Mouse (Mus musculus) heart, postnatal 10 days (tissue): ENCODE results near the gene Gli3. TPM values are rescaled to one million over a fixed set of nuclear protein-coding genes. Genes with fewer than 3 reads are reported as not detected.
A peak's percentile ranks its signal among the peaks of the same experiment; 100 is the strongest.

Source experiments
- DNase-seq, 2 experiments: peaks; one replicate each; pipeline ENCODE4 v3.0.0; 2021
- intact Hi-C: fragments of 180-260 bp; cut with DNase I; formaldehyde crosslinking; loops from one replicate; pipeline ENCODE4 v1.15.1; 2025
- total RNA-seq, 2 experiments: library from RNA; stranded (reverse); gene quantifications; 2 replicates each; pipeline ENCODE4 v1.2.3; 2021

Gene Gli3
- total RNA-seq, 2 experiments from 2014 or later: 8.6 to 9.8 TPM

DNA sequence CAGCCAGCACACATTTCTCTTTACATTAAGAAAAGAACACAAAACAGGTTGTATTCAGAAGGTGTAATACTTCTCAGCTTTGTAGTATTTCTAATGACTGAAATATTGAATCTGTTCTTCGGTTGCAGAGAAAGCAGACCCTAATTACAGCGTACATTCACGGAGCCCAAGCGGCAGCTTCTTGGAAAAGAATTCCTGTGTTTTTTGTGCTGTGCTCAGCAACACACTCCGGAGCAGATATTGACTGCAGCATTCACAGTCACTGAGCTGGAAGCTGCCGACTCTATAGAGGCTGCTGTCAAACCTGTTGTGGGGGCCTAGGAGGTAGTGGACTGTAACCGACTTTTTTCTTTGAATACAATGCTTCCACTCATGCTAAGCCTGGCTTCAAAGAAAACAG lies 158.0 kb downstream of the Gli3 start:
- no peak for DNase-seq
- intact Hi-C loops: no loop called here

- intact Hi-C loops: loop anchor here (1.0 kb wide), 1 partner anchor 29 kb away; no protein-coding TSS in a partner anchor
- DNase-seq: no peak
Measured at GRCm38 (mm10) chr13:15624490-15625353, 161.7 kb downstream of the Gli3 start.

DNA sequence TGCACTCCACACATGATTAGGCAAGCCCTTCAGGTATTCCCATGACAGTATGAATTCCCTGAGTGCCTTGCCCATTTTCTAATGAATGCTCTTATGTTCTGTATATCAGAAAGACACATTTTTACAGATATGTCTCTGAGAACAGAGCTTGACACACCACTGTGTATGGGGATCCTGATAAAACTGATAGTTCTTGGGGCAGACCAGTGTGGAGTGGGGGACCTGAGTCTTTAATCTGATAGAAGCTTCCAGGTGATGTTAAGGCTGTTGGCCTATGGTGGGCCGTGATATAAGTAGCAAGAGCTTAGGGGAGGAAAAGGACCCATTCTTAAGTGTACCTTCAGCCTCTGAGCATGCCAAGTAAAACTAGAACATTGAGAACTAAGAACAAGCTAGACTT lies 178.5 kb downstream of the Gli3 start:
- intact Hi-C loops: no loop called here
- DNase-seq: no peak

DNA sequence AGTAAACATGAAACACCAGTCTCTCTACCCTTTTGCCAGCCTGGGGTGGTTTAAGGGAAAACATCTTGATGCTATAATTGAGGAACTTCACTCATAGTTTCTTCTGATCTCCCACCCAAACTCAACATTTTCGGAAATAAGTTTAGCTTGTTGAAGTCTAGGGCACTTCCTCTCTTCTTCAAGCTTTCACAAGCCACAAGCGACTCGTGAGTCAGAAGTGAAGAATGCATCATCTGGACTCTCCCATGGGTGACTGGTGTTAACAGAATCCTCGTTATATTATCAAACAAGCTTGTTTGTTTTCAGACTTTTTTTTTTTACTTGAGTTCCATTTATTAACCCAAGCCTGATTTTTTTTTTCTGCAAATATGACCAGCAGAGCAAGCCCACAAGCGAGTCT lies 197.5 kb downstream of the Gli3 start:
- intact Hi-C loops: no loop called here
- peak; percentile 10 to 29 for DNase-seq

DNA sequence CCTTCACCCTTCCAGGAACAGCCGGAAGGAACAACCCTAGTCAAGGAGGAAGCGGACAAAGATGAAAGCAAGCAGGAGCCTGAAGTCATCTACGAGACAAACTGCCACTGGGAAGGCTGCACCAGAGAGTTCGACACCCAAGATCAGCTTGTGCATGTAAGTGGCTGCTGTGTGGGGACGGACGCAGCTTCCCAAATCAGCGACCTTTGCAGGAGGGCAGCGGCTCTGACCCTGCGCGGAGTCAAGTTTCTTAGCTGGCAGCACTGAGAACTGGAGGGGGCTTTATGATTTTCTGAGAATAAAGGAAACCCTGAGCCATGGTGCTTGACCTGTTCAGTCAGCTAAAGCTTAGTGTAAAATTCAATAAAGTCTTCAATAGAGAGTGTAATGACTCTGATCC lies 199.3 kb downstream of the Gli3 start:
- DNase-seq: no peak
- intact Hi-C loops: no loop called here

GRCm38 (mm10) chr13:15664580-15665201 lies 201.7 kb downstream of the Gli3 start:
- peak; percentile 23 to 29 for DNase-seq
- intact Hi-C loops: no loop called here

- DNase-seq: no peak
- intact Hi-C loops: no loop called here
Measured at GRCm38 (mm10) chr13:15665514-15665913, 202.5 kb downstream of the Gli3 start.

- no peak for DNase-seq
- intact Hi-C loops: no loop called here
Measured at GRCm38 (mm10) chr13:15670144-15670961, 207.3 kb downstream of the Gli3 start.

- no peak for DNase-seq
- intact Hi-C loops: no loop called here
Measured at GRCm38 (mm10) chr13:15670962-15671313, 207.9 kb downstream of the Gli3 start.

DNA sequence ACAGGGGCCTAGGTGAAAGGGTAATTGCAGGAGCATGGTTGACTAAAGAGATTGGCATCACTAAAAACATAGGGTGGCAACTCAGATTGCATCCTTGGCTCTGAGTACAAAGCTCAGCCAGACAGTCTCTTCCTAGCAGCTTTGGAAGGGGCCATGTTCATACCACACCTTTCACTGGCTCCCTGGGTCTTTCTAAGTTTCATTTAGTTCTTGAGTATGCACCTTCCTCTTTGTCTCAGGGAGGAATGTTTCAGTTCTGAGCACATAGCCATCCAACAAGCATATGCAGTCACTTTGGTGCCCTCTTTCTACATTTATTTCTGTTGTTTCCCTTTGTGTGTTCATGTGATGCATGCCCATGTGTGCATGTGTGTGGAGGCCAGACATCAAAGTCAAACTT lies 212.4 kb downstream of the Gli3 start:
- DNase-seq: no peak
- intact Hi-C loops: no loop called here

DNA sequence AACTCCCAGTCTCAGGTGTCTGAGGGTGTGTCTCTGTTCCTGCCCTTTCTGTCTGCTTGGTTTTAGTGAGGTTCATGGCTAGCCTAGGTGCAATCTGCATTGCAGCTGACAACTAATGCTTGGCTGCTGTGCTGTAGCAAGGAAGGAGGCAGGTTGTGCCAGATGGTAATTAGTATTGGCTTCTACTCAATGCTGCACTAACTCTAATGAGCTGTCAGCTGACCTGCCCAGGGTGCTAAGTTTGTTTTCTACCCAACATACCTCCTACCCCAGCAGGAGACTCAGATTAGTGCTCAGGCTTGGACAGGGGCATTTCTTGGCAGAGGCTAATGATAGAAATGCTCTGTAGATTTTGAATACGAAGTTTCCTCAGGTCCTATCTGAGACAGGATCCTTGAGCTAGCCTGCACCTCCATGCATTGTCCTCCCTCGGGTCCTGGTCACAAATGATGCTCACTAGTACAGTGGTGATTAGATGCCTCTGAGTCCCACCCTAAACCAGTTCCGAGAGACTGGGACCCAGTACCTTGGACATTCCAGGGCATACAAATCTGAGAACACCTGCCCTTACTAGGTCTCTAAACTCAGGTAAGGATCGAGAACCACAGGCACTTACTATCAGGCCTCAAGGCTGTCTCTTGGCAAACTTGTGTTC lies 214.2 kb downstream of the Gli3 start:
- intact Hi-C loops: no loop called here
- DNase-seq: no peak

DNA sequence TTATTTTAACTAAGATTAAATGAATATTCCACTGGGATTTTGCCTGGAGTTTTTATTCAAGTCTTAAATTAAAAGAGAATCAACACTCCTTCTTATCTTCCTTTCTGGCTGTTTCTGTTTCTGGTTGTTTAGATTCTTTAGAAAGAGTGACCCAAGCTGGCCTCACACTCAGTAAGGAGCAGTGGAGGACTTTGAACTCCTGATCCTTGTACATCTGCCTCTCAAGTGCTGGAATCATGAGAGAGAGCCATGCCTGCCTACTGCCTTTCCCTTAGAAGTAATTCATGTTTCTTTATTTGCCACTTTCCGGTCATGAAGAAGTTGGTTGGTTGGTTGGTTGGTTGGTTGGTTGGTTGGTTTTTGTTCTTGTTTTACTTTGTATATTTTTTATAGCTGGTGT lies 218.5 kb downstream of the Gli3 start:
- intact Hi-C loops: no loop called here
- no peak for DNase-seq

GRCm38 (mm10) chr13:15683006-15683405 lies 220.0 kb downstream of the Gli3 start:
- DNase-seq: no peak
- intact Hi-C loops: no loop called here

- intact Hi-C loops: no loop called here
- no peak for DNase-seq
Measured at GRCm38 (mm10) chr13:15688074-15688825, 225.2 kb downstream of the Gli3 start.

- intact Hi-C loops: no loop called here
- DNase-seq: no peak
Measured at GRCm38 (mm10) chr13:15688826-15689501, 225.9 kb downstream of the Gli3 start.

- intact Hi-C loops: no loop called here
- DNase-seq: no peak
Measured at GRCm38 (mm10) chr13:15691751-15692464, 228.9 kb downstream of the Gli3 start.

DNA sequence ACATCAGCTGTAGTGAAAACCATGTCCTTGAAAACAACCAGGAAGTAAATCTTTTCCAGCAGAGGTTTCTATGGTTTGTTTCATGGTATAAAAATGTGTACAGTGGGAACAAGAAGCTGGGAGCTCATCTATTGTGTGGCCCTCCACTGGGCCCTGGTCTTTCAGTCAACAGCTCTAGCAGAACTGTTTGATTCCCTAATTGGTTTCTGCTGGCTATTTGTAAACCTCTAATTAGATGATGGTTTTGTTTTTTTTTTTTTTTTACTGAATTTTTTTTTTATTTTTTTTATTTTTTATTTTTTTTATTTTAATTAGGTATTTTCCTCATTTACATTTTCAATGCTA lies 229.4 kb downstream of the Gli3 start:
- intact Hi-C loops: no loop called here
- DNase-seq: no peak

DNA sequence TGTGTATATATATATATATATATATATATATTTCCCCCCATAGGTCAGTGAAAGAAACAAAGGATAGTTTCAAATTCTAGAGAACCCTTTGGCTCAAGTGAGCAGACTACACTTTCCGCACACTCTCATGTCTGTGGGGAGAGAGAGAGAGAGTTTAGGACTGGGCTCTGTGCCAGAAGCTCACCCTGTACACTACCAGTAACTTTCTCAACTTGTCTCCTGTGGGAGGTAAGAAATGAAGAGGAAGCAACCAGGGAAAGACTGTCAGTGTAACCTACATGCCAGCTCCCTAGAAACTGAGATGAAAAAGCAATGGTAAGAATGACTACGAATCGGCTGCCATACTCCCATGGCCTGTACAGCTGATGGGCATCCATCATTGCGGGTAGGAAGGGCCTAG lies 235.2 kb downstream of the Gli3 start:
- intact Hi-C loops: no loop called here
- DNase-seq: no peak

GRCm38 (mm10) chr13:15699116-15699515 lies 236.1 kb downstream of the Gli3 start:
- DNase-seq: no peak
- intact Hi-C loops: no loop called here
